In genomic region chr13:92446872-92447271, GRCm38 (mm10) we compare ENCODE assay signal across 20 mouse cellular contexts. TPM values are rescaled to one million over a fixed set of nuclear protein-coding genes. Genes with fewer than 3 reads are reported as not detected.
"Had no signal": no experiment of that assay in that cellular context is flagged by ENCODE, and none has a peak within 500 bp of the region (broad histone marks: within the 10 kb centered on the region; RNA-seq: fewer than 3 reads in every experiment).

No protein-coding gene starts in this region.

- H3K27me3 ChIP-seq: neural tube, embryonic 12.5 days; neural tube, embryonic 13.5 days; neural tube, embryonic 15.5 days; stomach, embryonic 15.5 days had no signal

- H3K4me2 ChIP-seq: neural tube, embryonic 12.5 days; neural tube, embryonic 13.5 days; neural tube, embryonic 15.5 days; stomach, embryonic 15.5 days had no signal

- H3K4me3 ChIP-seq: neural tube, embryonic 12.5 days; neural tube, embryonic 13.5 days; neural tube, embryonic 15.5 days; stomach, embryonic 15.5 days had no signal

- H3K9me3 ChIP-seq: neural tube, embryonic 12.5 days; neural tube, embryonic 13.5 days; neural tube, embryonic 15.5 days; stomach, embryonic 15.5 days had no signal

- H3K27ac ChIP-seq: neural tube, embryonic 12.5 days; neural tube, embryonic 13.5 days; neural tube, embryonic 15.5 days; stomach, embryonic 15.5 days had no signal

- H3K4me1 ChIP-seq: neural tube, embryonic 12.5 days; neural tube, embryonic 13.5 days; neural tube, embryonic 15.5 days; stomach, embryonic 15.5 days had no signal

- DNase-seq: retina, postnatal 1 day; right cerebral cortex, adult 18-20 months; right cerebral cortex, postnatal 14 days; right cerebral cortex, postnatal 25 days; right cerebral cortex, postnatal 4 days; spleen, adult 18-20 months; thymus, adult 18-20 months; thymus, adult 2 months; thymus, postnatal 14 days; thymus, postnatal 25 days; thymus, postnatal 36 days; thymus, postnatal 4 days had no signal

- H3K9ac ChIP-seq: neural tube, embryonic 12.5 days; neural tube, embryonic 13.5 days; neural tube, embryonic 15.5 days; stomach, embryonic 15.5 days had no signal

- H3K36me3 ChIP-seq: neural tube, embryonic 12.5 days; neural tube, embryonic 13.5 days; neural tube, embryonic 15.5 days; stomach, embryonic 15.5 days had no signal

RNA-seq across cellular contexts. Expression of gene Ankrd34b, which starts 21.2 kb away (rescaled TPM):
- total RNA-seq: neutrophil, adult 5-6 weeks had no signal
- polyA plus RNA-seq: small intestine, adult 2 months; spleen, adult 2 months; urinary bladder, adult 2 months had no signal

RNA-seq across cellular contexts. Expression of gene Fam151b, which starts 36.9 kb away (rescaled TPM):
- polyA plus RNA-seq: neural tube, embryonic 12.5 days had no signal
